Mouse (Mus musculus): ENCODE measurements around the gene Sorbs1.

GRCm38 (mm10) chr19:40366163-40366941 lies 147.2 kb downstream of the Sorbs1 start:
- no peak for TF ChIP-seq CTCF (IDR thresholded peaks at IDR 0.05; ENCODE audit: borderline replicate concordance, insufficient read depth, low read depth, low read length)
- TF ChIP-seq POLR2A (IDR thresholded peaks at IDR 0.05; ENCODE audit: borderline replicate concordance, insufficient read depth, low read length): no peak

All from cerebellum, adult 2 months (tissue).